Mouse (Mus musculus): ENCODE results near the gene Ptar1. TPM values are rescaled to one million over a fixed set of nuclear protein-coding genes. Genes with fewer than 3 reads are reported as not detected.
"Not testable (repeated sequence)": the region's sequence is repeated elsewhere in the genome, so short reads cannot be mapped to it uniquely, and the experiment has no call there.

Gene Ptar1
- polyA plus RNA-seq, 1 experiment from 2014 or later, result 5.5 TPM

DNA sequence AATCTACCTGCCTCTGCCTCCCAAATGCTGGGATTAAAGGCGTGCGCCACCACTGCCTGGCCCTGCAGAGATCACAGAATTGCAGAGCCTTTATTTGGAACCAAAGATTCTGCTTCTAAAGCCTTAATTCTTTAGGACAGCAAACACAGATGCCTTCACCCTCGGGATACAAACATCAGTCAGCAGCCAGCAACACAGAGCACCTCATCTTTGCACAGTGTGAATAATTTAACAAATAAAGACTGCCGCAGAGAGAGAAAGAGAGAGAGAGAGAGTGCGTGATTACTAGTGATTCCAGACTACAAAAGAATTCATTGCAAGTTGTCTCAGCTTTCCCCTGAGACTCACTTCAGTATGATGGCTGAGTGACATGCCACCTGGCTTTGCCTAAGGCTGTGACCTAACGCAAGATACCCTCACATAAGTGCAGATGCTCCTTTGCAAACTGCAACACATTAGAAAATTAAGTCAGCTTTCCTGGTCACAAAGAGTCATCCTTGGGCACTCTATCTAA lies 19.0 kb upstream of the Ptar1 start:
- no peak overlapping the region for H3K27ac ChIP-seq (ENCODE audit: low read depth, low read length)
- no peak overlapping the region for H3K4me2 ChIP-seq (ENCODE audit: low read length)
- H3K27me3 ChIP-seq (replicated peaks; ENCODE audit: control insufficient read depth, insufficient read depth, low read length), result no peaks in the 10 kb centered on the region
- 60% methylated on average over 6 of the region's 6 CpGs for WGBS
- DNase-seq (ENCODE audit: low spot score), result peak; percentile 5
- ATAC-seq, result no peak
- H3K4me1 ChIP-seq (ENCODE audit: control insufficient read depth, insufficient read depth, low read length), result no peaks in the 10 kb centered on the region
- H3K9ac ChIP-seq (ENCODE audit: low read length), result no peak overlapping the region
- H3K36me3 ChIP-seq (ENCODE audit: control insufficient read depth, insufficient read depth, low read length), result no peaks in the 10 kb centered on the region
- H3K9me3 ChIP-seq (replicated peaks; ENCODE audit: control insufficient read depth, low read length), result no peaks in the 10 kb centered on the region
- H3K4me3 ChIP-seq (ENCODE audit: low read depth, low read length), result no peak overlapping the region

- DNase-seq (ENCODE audit: low spot score) (no peak), ATAC-seq (no peak)
- no peak overlapping the region for H3K27ac ChIP-seq (ENCODE audit: low read depth, low read length)
- H3K4me1 ChIP-seq (ENCODE audit: control insufficient read depth, insufficient read depth, low read length), result no peaks in the 10 kb centered on the region
- no peaks in the 10 kb centered on the region for H3K36me3 ChIP-seq (ENCODE audit: control insufficient read depth, insufficient read depth, low read length)
- no peaks in the 10 kb centered on the region for H3K27me3 ChIP-seq (replicated peaks; ENCODE audit: control insufficient read depth, insufficient read depth, low read length)
- H3K9ac ChIP-seq (ENCODE audit: low read length), result no peak overlapping the region
- H3K9me3 ChIP-seq (replicated peaks; ENCODE audit: control insufficient read depth, low read length), result no peaks in the 10 kb centered on the region
- no peak overlapping the region for H3K4me3 ChIP-seq (ENCODE audit: low read depth, low read length)
- no peak overlapping the region for H3K4me2 ChIP-seq (ENCODE audit: low read length)
- 68% methylated on average over 2 of the region's 2 CpGs for WGBS
These were observed 14.2 kb upstream of the Ptar1 start for GRCm38 (mm10) chr19:23673021-23673420.

GRCm38 (mm10) chr19:23675656-23676055 lies 11.6 kb upstream of the Ptar1 start:
- not testable (repeated sequence) for H3K9ac ChIP-seq (ENCODE audit: low read length); DNase-seq (ENCODE audit: low spot score); H3K27ac ChIP-seq (ENCODE audit: low read depth, low read length); H3K4me2 ChIP-seq (ENCODE audit: low read length); ATAC-seq; H3K36me3 ChIP-seq (ENCODE audit: control insufficient read depth, insufficient read depth, low read length); H3K4me3 ChIP-seq (ENCODE audit: low read depth, low read length); H3K27me3 ChIP-seq (replicated peaks; ENCODE audit: control insufficient read depth, insufficient read depth, low read length); H3K9me3 ChIP-seq (replicated peaks; ENCODE audit: control insufficient read depth, low read length); H3K4me1 ChIP-seq (ENCODE audit: control insufficient read depth, insufficient read depth, low read length)
- 93% methylated on average over 8 of the region's 8 CpGs for WGBS

GRCm38 (mm10) chr19:23686962-23687295 lies 300 bp upstream of the Ptar1 start:
- Histone ChIP-seq H3K36me3 (ENCODE audit: control insufficient read depth, insufficient read depth, low read length) (no peaks in the 10 kb centered on the region), H3K27me3 (replicated peaks; ENCODE audit: control insufficient read depth, insufficient read depth, low read length) (no peaks in the 10 kb centered on the region), H3K27ac (ENCODE audit: low read depth, low read length) (peak overlapping the region; percentile 88), H3K4me1 (ENCODE audit: control insufficient read depth, insufficient read depth, low read length) (peaks cover 6% of the 10 kb centered on the region; the same call in 1 of the 2 replicates), H3K9me3 (replicated peaks; ENCODE audit: control insufficient read depth, low read length) (no peaks in the 10 kb centered on the region), H3K4me3 (ENCODE audit: low read depth, low read length) (peak overlapping the region; percentile 77), H3K9ac (ENCODE audit: low read length) (peak overlapping the region; percentile 92), H3K4me2 (ENCODE audit: low read length) (peak overlapping the region; percentile 71)
- no peak for ATAC-seq
- WGBS, result 2% methylated on average over 14 of the region's 14 CpGs
- DNase-seq (ENCODE audit: low spot score), result no peak

- Histone ChIP-seq H3K9ac (ENCODE audit: low read length) (peak overlapping the region; percentile 36; the same call in 1 of the 2 replicates), H3K27me3 (replicated peaks; ENCODE audit: control insufficient read depth, insufficient read depth, low read length) (no peaks in the 10 kb centered on the region), H3K9me3 (replicated peaks; ENCODE audit: control insufficient read depth, low read length) (no peaks in the 10 kb centered on the region), H3K4me1 (ENCODE audit: control insufficient read depth, insufficient read depth, low read length) (peaks cover 6% of the 10 kb centered on the region; the same call in 1 of the 2 replicates), H3K27ac (ENCODE audit: low read depth, low read length) (no peak overlapping the region), H3K4me2 (ENCODE audit: low read length) (peak overlapping the region; percentile 71), H3K4me3 (ENCODE audit: low read depth, low read length) (peak overlapping the region; percentile 77), H3K36me3 (ENCODE audit: control insufficient read depth, insufficient read depth, low read length) (no peaks in the 10 kb centered on the region)
- no peak for ATAC-seq
- DNase-seq (ENCODE audit: low spot score), result peak; percentile 28
- WGBS, result 7% methylated on average over 4 of the region's 4 CpGs
These were observed 1.3 kb downstream of the Ptar1 start for GRCm38 (mm10) chr19:23688421-23688946.

DNA sequence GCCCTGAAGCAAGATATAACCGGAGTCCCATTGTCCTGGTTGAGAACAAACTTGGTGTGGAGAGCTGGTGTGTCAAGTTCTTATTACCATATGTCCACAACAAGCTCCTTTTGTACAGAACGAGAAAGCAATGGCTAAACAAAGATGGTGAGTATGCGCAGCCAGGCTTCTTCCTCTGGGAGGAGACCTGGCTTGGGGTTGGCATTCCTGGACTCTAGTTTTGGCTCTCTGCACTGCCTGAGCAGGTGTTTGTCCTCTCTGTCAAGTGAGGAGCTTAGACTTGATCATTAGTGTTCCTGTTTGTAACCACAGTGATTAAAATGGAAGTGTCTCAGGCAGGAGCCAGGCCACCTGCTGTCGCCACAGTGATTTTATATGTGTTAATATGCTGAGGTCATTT lies 7.1 kb downstream of the Ptar1 start:
- Histone ChIP-seq H3K27ac (ENCODE audit: low read depth, low read length) (no peak overlapping the region), H3K9me3 (replicated peaks; ENCODE audit: control insufficient read depth, low read length) (no peaks in the 10 kb centered on the region), H3K4me2 (ENCODE audit: low read length) (no peak overlapping the region), H3K4me1 (ENCODE audit: control insufficient read depth, insufficient read depth, low read length) (peaks cover 7% of the 10 kb centered on the region; the same call in 1 of the 2 replicates), H3K4me3 (ENCODE audit: low read depth, low read length) (no peak overlapping the region), H3K27me3 (replicated peaks; ENCODE audit: control insufficient read depth, insufficient read depth, low read length) (no peaks in the 10 kb centered on the region), H3K36me3 (ENCODE audit: control insufficient read depth, insufficient read depth, low read length) (peaks cover 35% of the 10 kb centered on the region), H3K9ac (ENCODE audit: low read length) (no peak overlapping the region)
- DNase-seq (ENCODE audit: low spot score) (peak; percentile 56), ATAC-seq (no peak; the same call in 1 of the 2 replicates)
- WGBS, result 57% methylated on average over 4 of the region's 4 CpGs

GRCm38 (mm10) chr19:23697861-23698260 lies 10.6 kb downstream of the Ptar1 start:
- no peaks in the 10 kb centered on the region for H3K9me3 ChIP-seq (replicated peaks; ENCODE audit: control insufficient read depth, low read length)
- ATAC-seq, result no peak
- no peak overlapping the region for H3K4me3 ChIP-seq (ENCODE audit: low read depth, low read length)
- 87% methylated on average over 8 of the region's 8 CpGs for WGBS
- H3K27me3 ChIP-seq (replicated peaks; ENCODE audit: control insufficient read depth, insufficient read depth, low read length), result no peaks in the 10 kb centered on the region
- H3K4me2 ChIP-seq (ENCODE audit: low read length), result no peak overlapping the region
- no peak for DNase-seq (ENCODE audit: low spot score)
- H3K4me1 ChIP-seq (ENCODE audit: control insufficient read depth, insufficient read depth, low read length), result peaks cover 4% of the 10 kb centered on the region; the same call in 1 of the 2 replicates
- H3K36me3 ChIP-seq (ENCODE audit: control insufficient read depth, insufficient read depth, low read length), result peaks cover 42% of the 10 kb centered on the region
- no peak overlapping the region for H3K27ac ChIP-seq (ENCODE audit: low read depth, low read length)
- no peak overlapping the region for H3K9ac ChIP-seq (ENCODE audit: low read length)

- H3K36me3 ChIP-seq (ENCODE audit: control insufficient read depth, insufficient read depth, low read length), result peaks cover 42% of the 10 kb centered on the region
- DNase-seq (ENCODE audit: low spot score) (no peak), ATAC-seq (no peak)
- no peaks in the 10 kb centered on the region for H3K27me3 ChIP-seq (replicated peaks; ENCODE audit: control insufficient read depth, insufficient read depth, low read length)
- WGBS, result 94% methylated on average over 7 of the region's 7 CpGs
- H3K4me2 ChIP-seq (ENCODE audit: low read length), result no peak overlapping the region
- H3K4me3 ChIP-seq (ENCODE audit: low read depth, low read length), result no peak overlapping the region
- H3K9me3 ChIP-seq (replicated peaks; ENCODE audit: control insufficient read depth, low read length), result no peaks in the 10 kb centered on the region
- peaks cover 4% of the 10 kb centered on the region; the same call in 1 of the 2 replicates for H3K4me1 ChIP-seq (ENCODE audit: control insufficient read depth, insufficient read depth, low read length)
- H3K27ac ChIP-seq (ENCODE audit: low read depth, low read length), result no peak overlapping the region
- H3K9ac ChIP-seq (ENCODE audit: low read length), result no peak overlapping the region
These were observed 11.1 kb downstream of the Ptar1 start for GRCm38 (mm10) chr19:23698366-23698765.

DNA sequence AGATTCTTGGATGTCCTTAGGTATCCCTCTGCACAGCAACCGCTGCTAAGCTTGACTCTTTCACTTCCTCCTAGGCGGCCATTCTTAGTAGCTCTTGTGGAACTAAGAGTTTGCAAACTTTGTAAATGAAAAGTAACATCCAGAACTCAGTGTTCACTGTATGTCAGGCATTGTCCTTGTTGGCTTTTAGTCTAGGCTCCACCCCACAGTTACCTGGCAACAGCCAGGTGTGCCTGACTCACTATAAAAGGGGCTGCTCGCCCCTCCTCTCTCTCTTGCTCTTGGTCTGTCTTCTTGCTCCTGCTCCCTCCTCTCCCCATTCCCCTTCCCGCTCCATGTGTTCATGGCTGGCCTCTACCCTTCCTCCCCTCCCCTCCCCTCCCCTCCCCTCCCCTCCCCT lies 11.9 kb downstream of the Ptar1 start:
- no peaks in the 10 kb centered on the region for H3K27me3 ChIP-seq (replicated peaks; ENCODE audit: control insufficient read depth, insufficient read depth, low read length)
- ATAC-seq, result no peak
- no peak overlapping the region for H3K4me2 ChIP-seq (ENCODE audit: low read length)
- no peaks in the 10 kb centered on the region for H3K9me3 ChIP-seq (replicated peaks; ENCODE audit: control insufficient read depth, low read length)
- peaks cover 3% of the 10 kb centered on the region; the same call in 1 of the 2 replicates for H3K4me1 ChIP-seq (ENCODE audit: control insufficient read depth, insufficient read depth, low read length)
- no peak overlapping the region for H3K27ac ChIP-seq (ENCODE audit: low read depth, low read length)
- no peak for DNase-seq (ENCODE audit: low spot score)
- H3K4me3 ChIP-seq (ENCODE audit: low read depth, low read length), result no peak overlapping the region
- H3K36me3 ChIP-seq (ENCODE audit: control insufficient read depth, insufficient read depth, low read length), result peaks cover 42% of the 10 kb centered on the region
- WGBS, result 95% methylated on average over 4 of the region's 4 CpGs
- no peak overlapping the region for H3K9ac ChIP-seq (ENCODE audit: low read length)
